Mouse (Mus musculus): ENCODE measurements around the gene Gm49776. TPM values are rescaled to one million over a fixed set of nuclear protein-coding genes. Genes with fewer than 3 reads are reported as not detected.
"Not testable (repeated sequence)": the region's sequence is repeated elsewhere in the genome, so short reads cannot be mapped to it uniquely, and the experiment has no call there.

Gene Gm49776
- polyA plus RNA-seq, 1 experiment = 0.47 TPM

- no peak overlapping the region for H3K27ac ChIP-seq (ENCODE audit: insufficient read depth, low read length)
- H3K27me3 ChIP-seq (ENCODE audit: control insufficient read depth, insufficient read depth, low read length) = no peaks in the 10 kb centered on the region
- 88% methylated on average over 6 of the region's 6 CpGs for WGBS
- peaks cover 12% of the 10 kb centered on the region for H3K4me1 ChIP-seq (ENCODE audit: control insufficient read depth, insufficient read depth, low read length)
- H3K4me3 ChIP-seq (replicated peaks; ENCODE audit: insufficient read depth, low read depth, low read length) = no peak overlapping the region
- no peak for TF ChIP-seq CTCF (IDR thresholded peaks at IDR 0.05; ENCODE audit: borderline replicate concordance, insufficient read depth, low read depth, low read length)
- no peak for TF ChIP-seq POLR2A (IDR thresholded peaks at IDR 0.05; ENCODE audit: borderline replicate concordance, insufficient read depth, low read length)
- no peak for DNase-seq
These were observed 60.2 kb downstream of the Gm49776 start for GRCm38 (mm10) chr16:18197881-18198280.

GRCm38 (mm10) chr16:18195561-18195960 lies 62.6 kb downstream of the Gm49776 start:
- 43% methylated on average over 3 of the region's 3 CpGs for WGBS
- DNase-seq; H3K27ac ChIP-seq (ENCODE audit: insufficient read depth, low read length); H3K4me3 ChIP-seq (replicated peaks; ENCODE audit: insufficient read depth, low read depth, low read length); H3K27me3 ChIP-seq (ENCODE audit: control insufficient read depth, insufficient read depth, low read length): not testable (repeated sequence)
- peaks cover 12% of the 10 kb centered on the region for H3K4me1 ChIP-seq (ENCODE audit: control insufficient read depth, insufficient read depth, low read length)

Other genes starting within 250 kb of the Gm49776 start
- gene Dgcr6, start 205.5 kb downstream of the Gm49776 start, polyA plus RNA-seq (2012; rRNA removed) = 102 and 104 TPM in 2 replicates
- 45.1 and 55.8 TPM in 2 replicates for gene Prodh, start 168.1 kb downstream of the Gm49776 start, polyA plus RNA-seq (2012; rRNA removed)
- gene Rtn4r, start 130.7 kb downstream of the Gm49776 start, polyA plus RNA-seq (2012; rRNA removed) = 82.9 and 97.4 TPM in 2 replicates
- not detected in 2 replicates for gene Ccdc188, start 40.4 kb downstream of the Gm49776 start, polyA plus RNA-seq (2012; rRNA removed)
- 74.0 and 85.3 TPM in 2 replicates for gene Zdhhc8, start 23.2 kb downstream of the Gm49776 start, polyA plus RNA-seq (2012; rRNA removed)
- 96.0 and 99.5 TPM in 2 replicates for gene Trmt2a, start 9.6 kb downstream of the Gm49776 start, polyA plus RNA-seq (2012; rRNA removed)
- 96.2 and 104 TPM in 2 replicates for gene Ranbp1, start 9.6 kb downstream of the Gm49776 start, polyA plus RNA-seq (2012; rRNA removed)
- 56.0 and 57.7 TPM in 2 replicates for gene Dgcr8, start 30.9 kb upstream of the Gm49776 start, polyA plus RNA-seq (2012; rRNA removed)
- 202 and 210 TPM in 2 replicates for gene Tango2, start 89.8 kb upstream of the Gm49776 start, polyA plus RNA-seq (2012; rRNA removed)
- gene Arvcf, start 89.9 kb upstream of the Gm49776 start, polyA plus RNA-seq (2012; rRNA removed) = 34.7 and 38.7 TPM in 2 replicates
- gene Txnrd2, start 168.1 kb upstream of the Gm49776 start, polyA plus RNA-seq (2012; rRNA removed) = 20.6 and 23.1 TPM in 2 replicates
- 145 and 146 TPM in 2 replicates for gene Comt, start 168.5 kb upstream of the Gm49776 start, polyA plus RNA-seq (2012; rRNA removed)
- 6.8 and 8.2 TPM in 2 replicates for gene Gnb1l, start 240.4 kb upstream of the Gm49776 start, polyA plus RNA-seq (2012; rRNA removed)
- 5.9 and 6.1 TPM in 2 replicates for gene Rtl10, start 240.6 kb upstream of the Gm49776 start, polyA plus RNA-seq (2012; rRNA removed)

All from cerebellum, adult 2 months (tissue).